Mouse (Mus musculus): Measurements from ENCODE around the gene Dlx3.

Dlx3 gene

GRCm38 (mm10) chr11:95125366-95125948, 5.5 kb downstream of the Dlx3 start:
- DNase-seq (ENCODE audit: low spot score): no peak

- peak; percentile 72 for DNase-seq (ENCODE audit: low spot score)
Measured at GRCm38 (mm10) chr11:95126272-95127245, 6.6 kb downstream of the Dlx3 start.

GRCm38 (mm10) chr11:95128359-95128758, 8.4 kb downstream of the Dlx3 start:
- no peak for DNase-seq (ENCODE audit: low spot score)

- DNase-seq (ENCODE audit: low spot score): no peak
Measured at GRCm38 (mm10) chr11:95130668-95131252, 10.8 kb downstream of the Dlx3 start.

GRCm38 (mm10) chr11:95133321-95133720, 13.4 kb downstream of the Dlx3 start:
- no peak for DNase-seq (ENCODE audit: low spot score)

- DNase-seq (ENCODE audit: low spot score): no peak
Measured at GRCm38 (mm10) chr11:95137281-95137680, 17.4 kb downstream of the Dlx3 start.

- DNase-seq (ENCODE audit: low spot score): no peak
Measured at GRCm38 (mm10) chr11:95139871-95140270, 20.0 kb downstream of the Dlx3 start.

- DNase-seq (ENCODE audit: low spot score): no peak
Measured at GRCm38 (mm10) chr11:95142258-95142657, 22.3 kb downstream of the Dlx3 start.

GRCm38 (mm10) chr11:95142980-95143575, 23.2 kb downstream of the Dlx3 start:
- DNase-seq (ENCODE audit: low spot score): no peak

GRCm38 (mm10) chr11:95143663-95144062, 23.7 kb downstream of the Dlx3 start:
- DNase-seq (ENCODE audit: low spot score): no peak

GRCm38 (mm10) chr11:95144091-95144945, 24.4 kb downstream of the Dlx3 start:
- no peak for DNase-seq (ENCODE audit: low spot score)

- DNase-seq (ENCODE audit: low spot score): no peak
Measured at GRCm38 (mm10) chr11:95144946-95145483, 25.1 kb downstream of the Dlx3 start.

GRCm38 (mm10) chr11:95145851-95146403, 26.0 kb downstream of the Dlx3 start, which contains the start of gene Dlx4:
TSS of gene Dlx4 (minus strand) at chr11:95146263.
- no peak for DNase-seq (ENCODE audit: low spot score)

GRCm38 (mm10) chr11:95148754-95149153, 28.8 kb downstream of the Dlx3 start:
- DNase-seq (ENCODE audit: low spot score): no peak

GRCm38 (mm10) chr11:95149462-95150268, 29.7 kb downstream of the Dlx3 start:
- DNase-seq (ENCODE audit: low spot score): peak; percentile 20

- peak; percentile 36 for DNase-seq (ENCODE audit: low spot score)
Measured at GRCm38 (mm10) chr11:95150269-95151049, 30.5 kb downstream of the Dlx3 start.

GRCm38 (mm10) chr11:95153116-95153515, 33.2 kb downstream of the Dlx3 start:
- DNase-seq (ENCODE audit: low spot score): no peak

- DNase-seq (ENCODE audit: low spot score): no peak
Measured at GRCm38 (mm10) chr11:95153681-95154080, 33.8 kb downstream of the Dlx3 start.

GRCm38 (mm10) chr11:95155511-95155910, 35.6 kb downstream of the Dlx3 start:
- no peak for DNase-seq (ENCODE audit: low spot score)

Data from retina, embryonic 14.5 days (tissue).